Mouse (Mus musculus): ENCODE measurements around the gene Olfr1288.

Olfr1288 gene

GRCm38 (mm10) chr2:111473801-111474200 lies at the start of gene Olfr1288:
Olfr1288 (plus strand) TSS chr2:111474101.
- no peak for DNase-seq

GRCm38 (mm10) chr2:111448842-111449241 lies 25.1 kb upstream of the Olfr1288 start, which contains the start of gene Olfr1287:
Olfr1287 (plus strand) TSS chr2:111449142.
- no peak for DNase-seq

- DNase-seq = no peak
Observed at GRCm38 (mm10) chr2:111480519-111480918, 6.6 kb downstream of the Olfr1288 start, which contains the start of gene Olfr1289. Olfr1289 (plus strand) TSS chr2:111480819.

- no peak for DNase-seq
Observed at GRCm38 (mm10) chr2:111493729-111494128, 19.8 kb downstream of the Olfr1288 start, which contains the start of gene Olfr1290. Olfr1290 (minus strand) TSS chr2:111493829.

- DNase-seq = no peak
Observed at GRCm38 (mm10) chr2:111496880-111497279, 23.0 kb downstream of the Olfr1288 start, which contains the start of gene Olfr1291-ps1. Olfr1291-ps1 (plus strand) TSS chr2:111497180.

GRCm38 (mm10) chr2:111517451-111517850 lies 43.5 kb downstream of the Olfr1288 start:
- DNase-seq = no peak

- no peak for DNase-seq
Observed at GRCm38 (mm10) chr2:111524903-111525302, 51.0 kb downstream of the Olfr1288 start, which contains the start of gene Olfr1293-ps. Olfr1293-ps (plus strand) TSS chr2:111525203.
